Mouse (Mus musculus): Measurements from ENCODE around the gene Sh3bgrl3.
A peak's percentile ranks its signal among the peaks of the same experiment; 100 is the strongest.
"Not testable (repeated sequence)": the region's sequence is repeated elsewhere in the genome, so short reads cannot be mapped to it uniquely, and the experiment has no call there.

Gene Sh3bgrl3

GRCm38 (mm10) chr4:134128221-134128982 lies at the start of gene Sh3bgrl3:
Gene Sh3bgrl3 (minus strand): TSS chr4:134128789.
- peak; percentile 39 for DNase-seq (ENCODE audit: extremely low spot score, low read depth, low spot score)

DNA sequence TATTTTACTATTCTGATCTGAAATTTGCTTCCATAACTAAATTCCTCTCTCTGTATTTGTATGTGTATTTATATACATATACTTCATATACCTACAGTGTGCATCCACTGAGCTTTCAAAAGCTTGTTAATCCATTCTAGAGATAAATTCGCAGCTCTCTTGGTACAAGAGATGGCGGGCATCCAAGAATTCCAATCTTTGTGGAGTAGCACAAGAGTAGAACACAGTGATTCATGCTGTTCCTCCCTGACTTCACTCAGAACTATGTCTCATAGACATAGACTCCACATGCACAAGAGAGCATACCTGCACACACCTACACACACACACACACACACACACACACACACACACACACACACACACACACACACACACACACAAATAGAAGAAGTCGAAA lies 43.8 kb upstream of the Sh3bgrl3 start:
- no peak for DNase-seq (ENCODE audit: extremely low spot score, low read depth, low spot score)

GRCm38 (mm10) chr4:134166906-134167305 lies 38.3 kb upstream of the Sh3bgrl3 start:
- no peak for DNase-seq (ENCODE audit: extremely low spot score, low read depth, low spot score)

- no peak for DNase-seq (ENCODE audit: extremely low spot score, low read depth, low spot score)
These were observed 37.2 kb upstream of the Sh3bgrl3 start for GRCm38 (mm10) chr4:134165548-134166465.

- DNase-seq (ENCODE audit: extremely low spot score, low read depth, low spot score): no peak
These were observed 36.4 kb upstream of the Sh3bgrl3 start for GRCm38 (mm10) chr4:134165024-134165423.

DNA sequence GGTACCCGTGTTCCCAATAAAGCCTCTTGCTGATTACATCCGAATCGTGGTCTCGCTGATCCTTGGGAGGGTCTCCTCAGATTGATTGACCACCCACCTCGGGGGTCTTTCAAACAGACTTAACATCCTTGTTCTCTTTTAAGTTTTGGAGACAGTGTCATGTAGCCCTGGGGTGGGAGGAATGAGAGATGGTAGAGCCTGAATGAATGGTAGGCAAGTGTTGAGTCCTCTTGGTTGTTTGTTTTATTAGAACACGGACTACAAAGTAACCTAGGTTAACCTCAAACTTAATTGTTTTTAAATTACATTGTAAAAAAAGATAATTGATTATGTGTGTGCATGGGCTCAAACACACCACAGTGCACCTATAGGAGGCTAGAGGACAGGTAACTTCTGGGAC lies 36.0 kb upstream of the Sh3bgrl3 start:
- no peak for DNase-seq (ENCODE audit: extremely low spot score, low read depth, low spot score)

DNA sequence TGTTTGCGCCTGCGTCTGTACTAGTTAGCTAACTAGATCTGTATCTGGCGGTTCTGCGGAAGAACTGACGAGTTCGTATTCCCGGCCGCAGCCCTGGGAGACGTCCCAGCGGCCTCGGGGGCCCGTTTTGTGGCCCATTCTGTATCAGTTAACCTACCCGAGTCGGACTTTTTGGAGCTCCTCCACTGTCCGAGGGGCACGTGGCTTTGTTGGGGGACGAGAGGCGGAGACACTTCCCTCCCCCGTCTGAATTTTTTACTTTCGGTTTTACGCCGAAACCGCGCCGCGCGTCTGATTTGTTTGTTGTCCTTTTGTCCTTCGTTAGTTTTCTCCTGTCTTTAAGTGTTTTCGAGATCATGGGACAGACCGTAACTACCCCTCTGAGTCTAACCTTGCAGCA lies 31.5 kb upstream of the Sh3bgrl3 start:
- not testable (repeated sequence) for DNase-seq (ENCODE audit: extremely low spot score, low read depth, low spot score)

DNA sequence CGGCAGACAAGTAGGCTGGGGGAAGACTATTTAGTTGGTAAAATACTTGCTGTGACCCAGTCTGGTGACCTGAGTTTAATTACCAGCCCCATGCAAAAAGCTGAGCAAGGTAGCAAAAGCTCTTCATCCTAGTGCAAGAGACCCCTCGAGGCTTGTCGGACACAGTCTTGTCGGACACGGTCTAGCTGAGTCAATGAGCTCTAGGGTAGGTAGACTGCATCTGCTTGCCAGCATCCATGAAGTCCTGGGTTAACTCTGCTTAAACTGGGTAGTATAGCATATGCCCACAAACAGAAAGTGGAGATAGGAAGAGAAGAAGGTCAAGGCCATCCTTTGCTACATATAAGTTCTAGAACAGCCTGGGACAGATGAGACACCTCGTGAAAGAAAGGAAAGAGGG lies 30.2 kb upstream of the Sh3bgrl3 start:
- no peak for DNase-seq (ENCODE audit: extremely low spot score, low read depth, low spot score)

DNA sequence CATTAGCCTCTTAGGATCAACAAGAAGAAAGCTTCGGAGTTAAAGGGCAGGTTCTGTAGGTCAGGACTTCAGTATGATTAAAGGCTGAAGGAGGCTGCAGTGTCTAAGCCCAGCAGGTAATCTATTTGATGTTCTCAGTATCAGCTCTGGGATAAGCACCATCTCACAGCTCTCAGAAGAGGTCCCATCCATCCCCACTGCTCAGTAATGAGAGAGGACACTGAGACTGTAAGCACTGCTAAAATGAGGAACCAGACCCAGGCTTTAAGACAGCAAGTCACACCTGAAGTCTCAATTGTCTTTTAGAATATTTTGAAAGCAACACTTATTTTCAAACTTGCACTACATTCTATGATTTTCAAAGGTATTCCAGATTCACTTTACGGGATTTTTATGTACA lies 29.0 kb upstream of the Sh3bgrl3 start:
- DNase-seq (ENCODE audit: extremely low spot score, low read depth, low spot score): no peak

DNA sequence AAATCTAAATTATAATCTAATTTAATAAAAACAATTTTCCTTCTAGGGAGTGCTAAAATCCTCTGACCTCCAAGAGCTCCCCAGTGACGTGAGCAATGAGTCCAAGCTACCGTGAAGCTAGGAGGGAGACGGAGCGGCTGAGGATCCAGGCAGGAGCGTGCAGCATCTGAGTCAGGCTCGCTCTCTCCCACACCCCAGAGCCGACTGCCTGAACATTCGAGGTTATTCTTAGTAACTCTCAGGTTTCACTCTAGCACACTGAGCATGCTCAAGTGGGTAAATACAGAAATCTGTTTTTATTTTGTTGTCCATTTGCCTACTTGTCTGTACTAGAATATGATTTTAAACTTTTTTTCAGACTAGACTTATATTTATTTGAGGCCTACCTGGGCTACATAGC lies 28.2 kb upstream of the Sh3bgrl3 start:
- DNase-seq (ENCODE audit: extremely low spot score, low read depth, low spot score): no peak

DNA sequence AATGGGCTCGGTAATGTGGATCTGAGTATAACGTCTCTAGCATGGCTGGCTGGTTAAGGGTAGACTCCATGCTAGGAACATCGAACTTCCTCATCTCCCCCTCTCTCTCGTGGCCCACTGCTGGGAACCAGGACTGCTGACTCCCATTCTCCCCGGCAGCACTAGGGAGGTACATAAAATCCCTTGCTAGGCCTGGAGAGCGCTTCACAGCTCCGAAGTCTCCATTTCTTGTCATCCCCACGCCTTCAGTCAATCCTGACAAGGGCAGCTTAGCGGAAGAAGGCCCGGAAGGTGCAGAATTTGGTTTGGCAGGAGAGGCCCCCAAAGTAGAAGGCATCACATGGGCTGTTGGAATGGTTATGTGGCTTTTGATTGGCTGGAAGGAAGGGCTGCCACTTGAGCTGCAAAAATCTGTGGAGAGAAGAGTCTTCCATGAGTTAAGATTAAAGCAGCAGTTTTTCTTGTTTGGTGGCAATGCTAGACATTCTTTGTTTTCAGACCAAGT lies 27.4 kb upstream of the Sh3bgrl3 start:
- no peak for DNase-seq (ENCODE audit: extremely low spot score, low read depth, low spot score)

- no peak for DNase-seq (ENCODE audit: extremely low spot score, low read depth, low spot score)
These were observed 26.9 kb upstream of the Sh3bgrl3 start for GRCm38 (mm10) chr4:134155531-134155930.

- DNase-seq (ENCODE audit: extremely low spot score, low read depth, low spot score): no peak
These were observed 25.8 kb upstream of the Sh3bgrl3 start for GRCm38 (mm10) chr4:134154354-134154753.

GRCm38 (mm10) chr4:134153656-134154055 lies 25.1 kb upstream of the Sh3bgrl3 start:
- no peak for DNase-seq (ENCODE audit: extremely low spot score, low read depth, low spot score)

DNA sequence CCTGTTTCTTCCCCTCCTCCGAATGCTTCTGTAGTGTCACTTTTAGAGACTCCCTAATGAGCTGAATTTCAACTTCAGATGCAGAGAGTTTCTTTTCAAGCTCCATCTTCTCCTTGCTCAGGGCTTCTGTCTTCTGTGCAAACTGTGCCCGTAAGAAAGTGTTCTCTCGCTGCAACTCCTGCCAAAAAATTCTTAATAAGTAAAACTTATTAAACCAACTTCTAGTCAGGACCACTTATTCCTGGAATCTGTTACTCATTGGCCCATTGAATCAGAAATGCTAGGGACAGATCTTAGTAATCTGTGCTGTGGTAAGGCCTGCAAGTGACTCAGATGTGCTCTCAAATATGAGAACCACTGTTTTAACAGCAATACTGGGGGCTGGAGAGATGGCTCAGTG lies 23.5 kb upstream of the Sh3bgrl3 start:
- DNase-seq (ENCODE audit: extremely low spot score, low read depth, low spot score): no peak

- no peak for DNase-seq (ENCODE audit: extremely low spot score, low read depth, low spot score)
These were observed 20.8 kb upstream of the Sh3bgrl3 start for GRCm38 (mm10) chr4:134149389-134149788.

GRCm38 (mm10) chr4:134144297-134144696 lies 15.7 kb upstream of the Sh3bgrl3 start:
- DNase-seq (ENCODE audit: extremely low spot score, low read depth, low spot score): not testable (repeated sequence)

DNA sequence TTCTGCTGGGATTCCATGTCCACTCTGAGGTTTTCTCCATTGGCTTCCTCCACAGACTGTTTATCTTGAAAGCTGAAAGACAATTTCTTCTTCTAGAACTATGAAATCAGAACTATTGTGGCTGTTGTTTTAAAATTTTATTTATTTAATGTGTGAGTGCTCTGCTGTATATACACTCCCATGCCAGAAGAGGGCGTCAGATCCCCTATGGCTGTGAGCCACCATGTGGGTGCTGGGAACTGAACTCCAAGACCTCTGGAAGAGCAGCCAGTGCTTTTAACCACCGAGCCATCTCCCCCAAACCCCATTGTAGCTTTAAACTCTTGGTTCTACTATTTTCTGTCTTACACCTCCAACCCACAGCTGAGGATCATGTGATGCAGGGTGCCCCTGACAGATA lies 10.3 kb upstream of the Sh3bgrl3 start:
- no peak for DNase-seq (ENCODE audit: extremely low spot score, low read depth, low spot score)

- DNase-seq (ENCODE audit: extremely low spot score, low read depth, low spot score): no peak
These were observed 7.8 kb upstream of the Sh3bgrl3 start for GRCm38 (mm10) chr4:134136280-134136926.

- no peak for DNase-seq (ENCODE audit: extremely low spot score, low read depth, low spot score)
These were observed 4.0 kb upstream of the Sh3bgrl3 start for GRCm38 (mm10) chr4:134132519-134133095.

DNA sequence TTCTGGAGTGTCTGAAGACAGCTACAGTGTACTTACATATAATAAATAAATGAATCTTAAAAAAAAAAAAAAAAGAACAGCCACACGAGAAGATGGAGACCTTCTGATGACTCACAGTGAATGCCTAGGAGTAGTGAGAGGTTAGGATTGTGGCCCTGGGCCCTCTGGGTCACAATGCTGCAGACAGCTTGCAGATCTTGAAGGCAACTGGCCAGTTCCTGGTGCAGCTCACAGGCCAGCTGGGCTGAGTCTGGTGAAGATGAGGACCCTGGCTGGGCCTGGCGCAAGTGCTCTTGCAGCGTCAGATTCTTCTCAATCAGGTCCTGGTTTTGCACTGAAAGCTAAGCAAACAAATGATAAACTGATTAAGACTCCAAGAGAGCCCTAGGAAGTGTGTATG lies 3.5 kb upstream of the Sh3bgrl3 start:
- no peak for DNase-seq (ENCODE audit: extremely low spot score, low read depth, low spot score)
